Mouse (Mus musculus) ES-E14 (cell line): ENCODE results near the gene Otogl. TPM values are rescaled to one million over a fixed set of nuclear protein-coding genes. Genes with fewer than 3 reads are reported as not detected.

Experiments used
- DNase-seq: peaks from one replicate; pipeline ENCODE4 v3.0.0-alpha.2; 2013; ENCODE audit warnings: low read depth, low spot score
- H3K27ac ChIP-seq: 2 replicates; pipeline ENCODE4 v1.5.1; 2012; ENCODE audit warnings: low read depth, mild to moderate bottlenecking, low read length, moderate library complexity, mixed read lengths; ENCODE audit not compliant: poor library complexity, insufficient read depth, severe bottlenecking
- H3K36me3 ChIP-seq: 2 replicates; pipeline ENCODE4 v1.6.1; 2012; ENCODE audit warnings: mild to moderate bottlenecking, low read length, moderate library complexity, mixed read lengths; ENCODE audit not compliant: control insufficient read depth, poor library complexity, insufficient read depth, severe bottlenecking
- H3K4me1 ChIP-seq, 2 experiments: fragments of 150-350 bp in 1 of 2; sonication (generic) in 1 of 2; 2 replicates each; pipeline ENCODE4 v1.6.1; 2012; ENCODE audit warnings: low read length in 2 of 2, mild to moderate bottlenecking in 1 of 2, mixed read lengths in 1 of 2; ENCODE audit not compliant: control insufficient read depth in 2 of 2, insufficient read depth in 2 of 2, poor library complexity in 1 of 2
- H3K4me3 ChIP-seq, 2 experiments: fragments of 150-350 bp in 1 of 2; sonication (generic) in 1 of 2; 2 replicates each; pipeline ENCODE4 v1.5.1; 2012; ENCODE audit warnings: low read length in 2 of 2, low read depth in 1 of 2, mild to moderate bottlenecking in 1 of 2, mixed read lengths in 1 of 2; ENCODE audit not compliant: insufficient read depth in 1 of 2, poor library complexity in 1 of 2, severe bottlenecking in 1 of 2
- H3K9ac ChIP-seq: 2 replicates; pipeline ENCODE4 v1.6.1; 2012; ENCODE audit warnings: low read depth, mild to moderate bottlenecking, low read length, mixed read lengths; ENCODE audit not compliant: poor library complexity, insufficient read depth, severe bottlenecking
- H3K9me3 ChIP-seq: fragments of 150-350 bp; sonication (generic); 2 replicates; pipeline ENCODE4 v1.6.1; 2012; ENCODE audit warnings: low read depth, mild to moderate bottlenecking, low read length; ENCODE audit not compliant: control insufficient read depth, insufficient read depth
- MAFK ChIP-seq: IDR thresholded peaks from 2 replicates; pipeline ENCODE4 v1.6.1; 2014; ENCODE audit warnings: mild to moderate bottlenecking, low read depth, low read length, inconsistent platforms; ENCODE audit not compliant: insufficient read depth
- ZNF384 ChIP-seq: IDR thresholded peaks from 2 replicates; pipeline ENCODE4 v1.6.1; 2012; ENCODE audit warnings: low read depth, low read length, inconsistent platforms
- in situ Hi-C, 2 experiments: fragments of 600-800 bp; cut with MboI; formaldehyde crosslinking; loops; one replicate each; pipeline ENCODE4 v1.15.1; 2025; ENCODE audit warnings: low sequenced_read_pairs in 2 of 2, inconsistent platforms in 1 of 2; ENCODE audit not compliant: unreplicated experiment in 2 of 2
- total RNA-seq: library from RNA; depleted of rRNA; stranded (reverse); fragments of 300-350 nt; gene quantifications from 2 replicates; pipeline ENCODE4 v1.2.3, GENCODE M21; 2012; rRNA removed

Otogl gene
- total RNA-seq, 1 experiment = under 0.01 TPM

GRCm38 (mm10) chr10:107719806-107720205 is 192.1 kb downstream of the Otogl start, which contains the start of gene Ptprq:
TSS of gene Ptprq (minus strand) at chr10:107720051.
- no peaks in the 10 kb centered on the region for H3K9me3 ChIP-seq
- no peaks in the 10 kb centered on the region for H3K4me1 ChIP-seq
- no peak within 1 kb of the TSS for H3K27ac ChIP-seq
- no peaks in the 10 kb centered on the region for H3K36me3 ChIP-seq
- H3K4me3 ChIP-seq = no peak within 1 kb of the TSS
- in situ Hi-C loops = loop anchor here in 1 of 2 experiments (25.0 kb wide), 1 partner anchor 283 kb away; no protein-coding TSS in a partner anchor
- TF ChIP-seq MAFK (no peak), ZNF384 (no peak)
- no peak within 1 kb of the TSS for H3K9ac ChIP-seq
- DNase-seq = no peak

Other genes starting within 250 kb of the Otogl start
- gene Ptprq, start 192.1 kb downstream of the Otogl start, total RNA-seq = 0.04 TPM in 1 of 2 replicates, not detected in the other